Mouse (Mus musculus) heart, embryonic 11.5 days (tissue): Measurements from ENCODE around the gene Cngb1. TPM values are rescaled to one million over a fixed set of nuclear protein-coding genes. Genes with fewer than 3 reads are reported as not detected.

Experiments used
- ATAC-seq: fragments of 200-750 bp; cut with Nextera tagmentation; replicated peaks from 2 replicates; pipeline ENCODE4 v1.8.0; 2017; ENCODE audit warnings: moderate library complexity; ENCODE audit not compliant: insufficient number of reproducible peaks, low FRiP score, low TSS enrichment
- H3K27ac ChIP-seq: fragments of 300-500 bp; sonication (generic); 2 replicates; pipeline ENCODE4 v1.5.1; 2014; ENCODE audit warnings: mild to moderate bottlenecking, low read depth, low read length
- H3K27me3 ChIP-seq: fragments of 300-500 bp; sonication (generic); 2 replicates; pipeline ENCODE4 v1.6.1; 2014; ENCODE audit warnings: mild to moderate bottlenecking, low read length, mixed read lengths; ENCODE audit not compliant: control insufficient read depth, insufficient read depth
- H3K36me3 ChIP-seq: fragments of 300-500 bp; sonication (generic); 2 replicates; pipeline ENCODE4 v1.6.1; 2014; ENCODE audit warnings: mild to moderate bottlenecking, low read length, moderate library complexity, mixed read lengths; ENCODE audit not compliant: control insufficient read depth, insufficient read depth
- H3K4me1 ChIP-seq: fragments of 300-500 bp; sonication (generic); 2 replicates; pipeline ENCODE4 v1.6.1; 2014; ENCODE audit warnings: low read length; ENCODE audit not compliant: control insufficient read depth, insufficient read depth
- H3K4me2 ChIP-seq: fragments of 300-500 bp; sonication (generic); 2 replicates; pipeline ENCODE4 v1.6.1; 2014; ENCODE audit warnings: mild to moderate bottlenecking, moderate library complexity
- H3K4me3 ChIP-seq: fragments of 300-500 bp; sonication (generic); 2 replicates; pipeline ENCODE4 v1.5.1; 2014; ENCODE audit warnings: low read depth, low read length
- H3K9ac ChIP-seq: fragments of 300-500 bp; sonication (generic); 2 replicates; pipeline ENCODE4 v1.6.1; 2014; ENCODE audit warnings: mild to moderate bottlenecking, low read depth, low read length, moderate library complexity
- H3K9me3 ChIP-seq: fragments of 300-500 bp; sonication (generic); replicated peaks from 2 replicates; pipeline ENCODE4 v1.6.1; 2016; ENCODE audit warnings: low read length; ENCODE audit not compliant: control insufficient read depth
- WGBS: fragments of 180-500 bp; shearing (Covaris S2); extraction: QIAGEN DNeasy Blood & Tissue Kit; methylation state at CpG from one replicate; pipeline ENCODE4 v1.1.7; 2014; ENCODE audit not compliant: insufficient replicate concordance; 5-methylcytosine and 5-hydroxymethylcytosine counted together
- polyA plus RNA-seq: library from polyadenylated mRNA; unstranded; fragments of >200 nt; fragmentation: Nextera tagmentation; extraction: Ambion mirVana; gene quantifications from 2 replicates; pipeline ENCODE4 v1.2.1, GENCODE M21; 2014

Gene Cngb1
- polyA plus RNA-seq, 1 experiment from 2014 or later = not detected

- Histone ChIP-seq H3K9me3 (no peaks in the 10 kb centered on the region), H3K4me2 (peak overlapping the region; percentile 89), H3K4me1 (peaks cover 17% of the 10 kb centered on the region), H3K36me3 (peaks cover 34% of the 10 kb centered on the region), H3K27me3 (no peaks in the 10 kb centered on the region), H3K4me3 (peak overlapping the region; percentile 85), H3K27ac (no peak overlapping the region), H3K9ac (peak overlapping the region; percentile 92)
- 43% methylated on average over 1 of the region's 1 CpGs for WGBS
- no peak for ATAC-seq
These were observed 24.0 kb upstream of the Cngb1 start for GRCm38 (mm10) chr8:95330367-95330766.

DNA sequence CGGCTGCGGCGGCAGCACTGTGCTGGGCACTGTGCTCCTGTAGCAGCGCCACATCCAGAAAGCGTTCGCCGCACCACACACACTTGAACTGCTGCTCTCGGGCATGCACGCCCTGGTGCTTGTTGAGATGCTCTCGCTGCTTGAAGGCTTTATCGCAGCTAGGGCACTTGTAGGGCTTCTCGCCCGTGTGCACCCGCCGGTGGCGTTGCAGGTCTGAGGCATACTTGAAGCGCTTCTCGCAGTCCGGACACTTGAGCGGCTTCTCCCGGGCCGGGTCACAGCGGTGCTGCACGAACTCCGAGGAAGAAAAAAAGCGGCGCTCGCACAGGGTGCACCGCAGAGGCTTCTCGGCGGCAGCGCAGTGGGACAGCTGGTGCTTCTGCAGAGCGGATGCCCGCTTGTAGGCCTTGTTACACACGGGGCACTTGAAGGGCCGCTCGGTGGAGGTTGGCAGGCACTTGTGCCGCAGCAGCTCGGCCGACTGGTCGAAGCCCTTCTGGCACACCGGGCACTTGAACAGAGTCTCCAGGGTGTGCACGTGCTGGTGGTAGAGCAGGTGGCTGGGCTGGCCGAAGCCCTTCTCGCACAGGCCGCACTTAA, 21.6 kb upstream of the Cngb1 start:
- no peak overlapping the region for H3K4me2 ChIP-seq
- 79% methylated on average over 46 of the region's 46 CpGs for WGBS
- no peak for ATAC-seq
- H3K36me3 ChIP-seq = peaks cover 40% of the 10 kb centered on the region
- H3K4me1 ChIP-seq = peaks cover 28% of the 10 kb centered on the region
- no peak overlapping the region for H3K27ac ChIP-seq
- no peak overlapping the region for H3K9ac ChIP-seq
- H3K9me3 ChIP-seq = no peaks in the 10 kb centered on the region
- no peaks in the 10 kb centered on the region for H3K27me3 ChIP-seq
- H3K4me3 ChIP-seq = no peak overlapping the region

DNA sequence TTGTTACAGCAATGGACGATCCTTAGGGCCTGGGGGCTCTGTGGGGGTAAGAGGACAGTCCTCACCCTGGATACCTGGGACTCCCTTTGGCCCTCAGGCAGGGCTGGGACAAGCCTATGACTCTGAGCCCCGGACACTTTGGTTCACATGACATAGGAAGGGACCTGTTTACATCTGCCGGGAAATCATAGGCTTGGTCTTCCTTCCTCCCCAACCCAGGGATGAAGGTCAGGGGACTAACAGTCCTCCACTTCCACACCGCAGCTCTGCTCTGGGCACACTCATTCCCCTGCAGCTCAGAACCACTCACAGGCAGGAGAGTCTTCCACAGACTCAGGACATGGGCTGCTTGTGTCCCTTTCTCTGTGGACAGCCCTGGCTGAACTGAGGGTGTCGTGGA, 20.4 kb upstream of the Cngb1 start:
- no peak overlapping the region for H3K4me2 ChIP-seq
- 78% methylated on average over 5 of the region's 5 CpGs for WGBS
- no peak overlapping the region for H3K4me3 ChIP-seq
- no peak for ATAC-seq
- H3K27me3 ChIP-seq = no peaks in the 10 kb centered on the region
- H3K27ac ChIP-seq = no peak overlapping the region
- no peak overlapping the region for H3K9ac ChIP-seq
- peaks cover 28% of the 10 kb centered on the region for H3K4me1 ChIP-seq
- H3K36me3 ChIP-seq = peaks cover 40% of the 10 kb centered on the region
- no peaks in the 10 kb centered on the region for H3K9me3 ChIP-seq

DNA sequence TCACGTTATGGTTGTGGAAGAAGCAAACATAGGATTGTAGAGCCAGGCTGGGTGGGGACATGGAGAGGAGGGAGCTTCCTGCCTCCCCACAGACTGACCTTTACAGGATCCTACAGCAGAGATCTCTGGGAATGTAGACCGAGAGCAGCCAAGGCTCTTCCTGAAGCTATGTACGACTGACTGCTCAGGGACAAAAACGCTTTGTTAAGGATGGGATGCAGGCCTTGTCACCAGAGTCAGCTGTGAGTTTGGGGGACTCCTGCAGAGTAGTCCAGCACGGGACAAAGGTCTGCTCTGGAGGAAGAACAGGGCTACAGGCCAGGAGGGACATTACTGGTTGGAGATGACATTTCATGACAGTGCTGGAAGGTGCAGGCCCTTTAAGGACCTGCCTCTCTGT, 18.3 kb upstream of the Cngb1 start:
- peaks cover 21% of the 10 kb centered on the region for H3K4me1 ChIP-seq
- no peak for ATAC-seq
- no peak overlapping the region for H3K9ac ChIP-seq
- no peak overlapping the region for H3K4me2 ChIP-seq
- peaks cover 3% of the 10 kb centered on the region; the same call in 1 of the 2 replicates for H3K27me3 ChIP-seq
- H3K4me3 ChIP-seq = no peak overlapping the region
- 49% methylated on average over 5 of the region's 5 CpGs for WGBS
- no peak overlapping the region for H3K27ac ChIP-seq
- peaks cover 40% of the 10 kb centered on the region for H3K36me3 ChIP-seq
- no peaks in the 10 kb centered on the region for H3K9me3 ChIP-seq

DNA sequence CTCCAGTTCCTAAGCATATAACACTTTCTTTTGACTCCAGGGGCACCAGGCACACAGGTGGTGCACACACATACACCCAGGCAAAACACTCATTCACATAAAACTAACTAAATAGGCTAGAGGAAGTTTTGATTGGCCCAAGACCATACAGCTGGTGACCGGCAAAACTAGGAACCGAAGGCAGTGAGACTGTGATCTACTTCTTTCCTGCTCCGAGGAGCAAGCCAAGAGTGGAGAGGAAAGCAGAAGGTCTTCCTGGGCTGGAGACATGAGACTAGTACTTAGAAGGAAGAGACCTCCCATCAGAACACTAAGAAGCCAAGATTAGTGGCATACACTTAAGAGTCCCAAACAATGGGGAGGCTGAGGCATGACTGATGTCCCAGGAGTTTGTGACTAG, 16.8 kb upstream of the Cngb1 start:
- peaks cover 21% of the 10 kb centered on the region for H3K4me1 ChIP-seq
- WGBS = 66% methylated on average over 3 of the region's 3 CpGs

DNA sequence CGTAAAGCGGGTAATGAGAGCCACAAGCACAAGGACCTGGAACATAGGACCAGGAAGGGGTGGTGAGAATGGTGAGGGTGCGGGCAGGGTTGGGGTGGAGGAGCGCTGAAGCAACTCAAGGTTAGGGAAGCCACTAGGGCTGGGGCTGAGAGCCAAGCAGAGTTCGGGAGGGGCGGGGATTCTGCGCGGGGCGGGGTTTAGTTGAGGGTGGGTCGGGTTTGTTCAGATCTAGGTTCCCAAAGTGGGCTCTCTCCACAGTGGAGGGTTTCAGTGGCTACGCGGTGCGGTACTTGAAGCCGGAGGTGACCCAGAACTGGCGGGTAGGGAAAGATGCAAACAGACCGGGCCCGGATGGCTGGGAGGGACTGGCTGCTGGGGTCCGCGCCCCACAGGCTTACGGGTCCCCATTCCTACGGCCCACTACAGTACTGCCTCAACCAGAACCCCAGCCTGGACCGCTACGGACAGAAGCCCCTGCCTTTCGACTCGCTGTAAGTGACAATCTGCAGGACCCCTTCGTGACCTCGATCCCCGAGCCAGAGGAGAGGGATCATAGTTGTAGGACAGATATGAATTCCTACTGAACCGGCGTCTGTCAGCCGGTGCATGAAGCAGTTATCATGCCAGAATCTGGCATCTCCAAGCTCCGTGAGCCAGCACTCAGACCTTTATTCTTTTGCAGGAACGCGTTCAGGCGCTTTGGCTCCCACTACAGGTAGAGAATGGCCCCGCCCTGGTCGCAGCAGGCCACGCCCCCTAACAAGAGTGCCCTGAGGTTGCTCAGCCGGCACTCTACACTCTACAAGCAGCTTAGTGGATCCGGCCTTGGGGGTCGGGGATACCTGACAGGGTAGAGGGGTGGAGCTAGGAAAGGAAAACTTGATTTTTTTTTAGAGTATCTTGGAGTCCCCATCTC, 14.1 kb upstream of the Cngb1 start:
- Histone ChIP-seq H3K27me3 (peaks cover 7% of the 10 kb centered on the region; the same call in 1 of the 2 replicates), H3K36me3 (peaks cover 8% of the 10 kb centered on the region; the same call in 1 of the 2 replicates), H3K9ac (peak overlapping the region; percentile 61; the same call in 1 of the 2 replicates), H3K4me2 (peak overlapping the region; percentile 95), H3K27ac (no peak overlapping the region), H3K4me1 (peaks cover 17% of the 10 kb centered on the region), H3K4me3 (peak overlapping the region; percentile 51), H3K9me3 (no peaks in the 10 kb centered on the region)
- peak; percentile 33; the same call in 1 of the 2 replicates for ATAC-seq
- 3% methylated on average over 41 of the region's 41 CpGs for WGBS

More for the DNA sequence above, 16.8 kb upstream of the Cngb1 start:
- ATAC-seq = no peak
- Histone ChIP-seq H3K4me2 (no peak overlapping the region), H3K27me3 (peaks cover 7% of the 10 kb centered on the region; the same call in 1 of the 2 replicates), H3K9me3 (no peaks in the 10 kb centered on the region), H3K4me3 (no peak overlapping the region), H3K27ac (no peak overlapping the region), H3K36me3 (peaks cover 26% of the 10 kb centered on the region), H3K9ac (no peak overlapping the region)

DNA sequence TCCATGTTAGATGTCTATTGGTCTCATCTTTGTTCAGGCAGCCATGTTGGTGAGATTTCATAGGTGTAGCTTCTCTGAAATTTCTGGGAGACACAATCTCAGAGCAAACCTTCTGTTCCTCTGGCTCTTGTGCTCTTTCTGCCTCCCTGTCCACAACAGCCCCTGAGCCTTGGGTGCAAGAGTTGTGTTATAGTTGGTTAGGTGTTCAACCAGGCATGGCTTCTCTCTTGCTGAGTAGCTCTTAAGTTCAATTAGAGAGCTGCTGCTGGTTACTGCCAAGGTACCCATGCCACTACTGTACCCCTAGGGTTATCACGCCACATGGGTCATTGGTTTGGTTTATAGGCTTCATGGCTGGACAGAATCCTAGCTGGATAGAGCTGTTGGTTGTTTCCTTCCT, 9.0 kb upstream of the Cngb1 start:
- Histone ChIP-seq H3K27me3 (peaks cover 7% of the 10 kb centered on the region; the same call in 1 of the 2 replicates), H3K9ac (no peak overlapping the region), H3K4me2 (no peak overlapping the region), H3K4me3 (no peak overlapping the region), H3K9me3 (no peaks in the 10 kb centered on the region), H3K36me3 (no peaks in the 10 kb centered on the region), H3K27ac (no peak overlapping the region), H3K4me1 (peaks cover 6% of the 10 kb centered on the region; the same call in 1 of the 2 replicates)
- no peak for ATAC-seq
- WGBS = 91% methylated on average over 1 of the region's 1 CpGs

DNA sequence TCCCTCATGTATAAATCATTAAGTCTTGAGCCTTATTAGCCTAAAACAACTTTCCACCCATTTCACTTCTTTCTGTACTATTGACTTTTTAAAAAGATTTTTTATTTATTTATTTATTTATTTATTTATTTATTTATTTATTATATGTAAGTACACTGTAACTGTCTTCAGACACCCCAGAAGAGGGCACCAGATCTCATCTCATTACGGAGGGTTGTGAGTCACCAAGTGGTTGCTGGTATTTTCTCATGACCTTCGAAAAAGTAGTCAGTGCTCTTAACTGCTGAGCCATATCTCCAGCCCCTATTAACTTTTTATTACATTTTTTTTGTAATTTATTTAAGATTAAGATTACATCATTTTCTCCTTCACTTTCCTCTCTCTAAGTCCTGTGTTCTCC, 8.3 kb upstream of the Cngb1 start:
- no peak overlapping the region for H3K27ac ChIP-seq
- ATAC-seq = no peak
- WGBS = 55% methylated on average over 2 of the region's 2 CpGs
- H3K4me2 ChIP-seq = no peak overlapping the region
- H3K9me3 ChIP-seq = no peaks in the 10 kb centered on the region
- peaks cover 4% of the 10 kb centered on the region; the same call in 1 of the 2 replicates for H3K27me3 ChIP-seq
- no peak overlapping the region for H3K9ac ChIP-seq
- H3K4me3 ChIP-seq = no peak overlapping the region
- H3K4me1 ChIP-seq = peaks cover 3% of the 10 kb centered on the region; the same call in 1 of the 2 replicates
- H3K36me3 ChIP-seq = no peaks in the 10 kb centered on the region
